Mouse (Mus musculus): ENCODE measurements at regions not wholly inside any gene's neighbourhood (a gene's known extent, or its start where the extent isn't known, plus 50 kb on each side); places are given as distances from the start of the nearest gene placed in this dataset.

- no peak for DNase-seq (ENCODE audit: low read depth)
Observed at GRCm38 (mm10) chr6:99822471-99822870, 96.3 kb upstream of the Prok2 start.

GRCm38 (mm10) chr6:99819255-99819929, 93.2 kb upstream of the Prok2 start:
- DNase-seq (ENCODE audit: low read depth) = no peak

- DNase-seq (ENCODE audit: low read depth) = no peak
Observed at GRCm38 (mm10) chr6:99818486-99818885, 92.3 kb upstream of the Prok2 start.

GRCm38 (mm10) chr6:99817245-99817644, 91.1 kb upstream of the Prok2 start:
- no peak for DNase-seq (ENCODE audit: low read depth)

- DNase-seq (ENCODE audit: low read depth) = no peak
Observed at GRCm38 (mm10) chr6:99813102-99813501, 86.9 kb upstream of the Prok2 start.

- DNase-seq (ENCODE audit: low read depth) = no peak
Observed at GRCm38 (mm10) chr6:99811842-99812241, 85.7 kb upstream of the Prok2 start.

GRCm38 (mm10) chr6:99810974-99811798, 85.0 kb upstream of the Prok2 start:
- DNase-seq (ENCODE audit: low read depth) = peak; percentile 94

GRCm38 (mm10) chr6:99804905-99805245, 78.7 kb upstream of the Prok2 start:
- no peak for DNase-seq (ENCODE audit: low read depth)

GRCm38 (mm10) chr6:99803983-99804904, 78.1 kb upstream of the Prok2 start:
- peak; percentile 45 for DNase-seq (ENCODE audit: low read depth)

- DNase-seq (ENCODE audit: low read depth) = no peak
Observed at GRCm38 (mm10) chr6:99800919-99801318, 74.7 kb upstream of the Prok2 start.

- DNase-seq (ENCODE audit: low read depth) = no peak
Observed at GRCm38 (mm10) chr6:99800324-99800723, 74.1 kb upstream of the Prok2 start.

- DNase-seq (ENCODE audit: low read depth) = no peak
Observed at GRCm38 (mm10) chr6:99796390-99796789, 70.2 kb upstream of the Prok2 start.

- no peak for DNase-seq (ENCODE audit: low read depth)
Observed at GRCm38 (mm10) chr6:99793546-99793945, 67.4 kb upstream of the Prok2 start.

GRCm38 (mm10) chr6:99792353-99792752, 66.2 kb upstream of the Prok2 start:
- DNase-seq (ENCODE audit: low read depth) = no peak

GRCm38 (mm10) chr6:99786977-99787376, 60.8 kb upstream of the Prok2 start:
- DNase-seq (ENCODE audit: low read depth) = no peak

GRCm38 (mm10) chr6:99785212-99785611, 59.0 kb upstream of the Prok2 start:
- DNase-seq (ENCODE audit: low read depth) = no peak

- no peak for DNase-seq (ENCODE audit: low read depth)
Observed at GRCm38 (mm10) chr6:99784804-99785203, 58.6 kb upstream of the Prok2 start.

- no peak for DNase-seq (ENCODE audit: low read depth)
Observed at GRCm38 (mm10) chr6:99784285-99784684, 58.1 kb upstream of the Prok2 start.

- no peak for DNase-seq (ENCODE audit: low read depth)
Observed at GRCm38 (mm10) chr6:99782996-99783395, 56.8 kb upstream of the Prok2 start.

Measured in fibroblast of lung, adult 2 months (primary cell).